Mouse (Mus musculus): ENCODE data around the gene Ece1.
A peak's percentile ranks its signal among the peaks of the same experiment; 100 is the strongest.
"Not testable (repeated sequence)": the region's sequence is repeated elsewhere in the genome, so short reads cannot be mapped to it uniquely, and the experiment has no call there.

Gene Ece1

DNA sequence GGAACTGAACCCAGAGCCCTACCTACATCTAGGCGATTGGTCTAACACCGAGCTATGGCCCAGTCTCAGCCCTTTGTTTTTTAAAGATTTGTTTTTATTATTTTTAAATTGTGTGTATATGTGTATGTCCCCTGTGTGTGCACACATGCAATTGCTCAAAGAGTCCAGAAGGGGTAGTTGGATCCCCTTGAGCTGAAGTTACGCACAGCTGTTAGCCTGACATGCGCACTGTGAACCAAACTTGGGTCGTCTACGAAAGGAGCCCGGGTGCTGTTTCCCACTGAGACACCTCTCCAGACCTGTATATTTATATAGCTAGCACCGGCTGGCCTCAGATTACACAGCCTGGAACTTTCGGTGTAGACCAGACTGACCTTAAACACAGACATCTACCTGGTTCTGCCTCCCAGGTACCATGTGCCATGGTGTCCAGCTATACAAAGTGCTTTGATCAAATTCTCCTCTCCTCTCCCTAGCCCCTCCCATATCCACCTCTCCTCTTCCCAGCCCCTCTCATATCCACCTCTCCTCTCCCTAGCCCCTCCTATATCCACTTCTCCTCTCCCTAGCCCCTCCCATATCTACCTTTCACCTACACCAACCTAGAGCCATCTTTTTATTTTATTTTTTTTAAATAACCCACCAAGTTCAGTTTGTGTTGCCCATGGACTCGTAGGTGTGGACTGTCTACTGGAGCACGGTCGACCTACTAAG, 79.3 kb downstream of the Ece1 start:
- no peak for DNase-seq (ENCODE audit: extremely low read depth, low read depth)

DNA sequence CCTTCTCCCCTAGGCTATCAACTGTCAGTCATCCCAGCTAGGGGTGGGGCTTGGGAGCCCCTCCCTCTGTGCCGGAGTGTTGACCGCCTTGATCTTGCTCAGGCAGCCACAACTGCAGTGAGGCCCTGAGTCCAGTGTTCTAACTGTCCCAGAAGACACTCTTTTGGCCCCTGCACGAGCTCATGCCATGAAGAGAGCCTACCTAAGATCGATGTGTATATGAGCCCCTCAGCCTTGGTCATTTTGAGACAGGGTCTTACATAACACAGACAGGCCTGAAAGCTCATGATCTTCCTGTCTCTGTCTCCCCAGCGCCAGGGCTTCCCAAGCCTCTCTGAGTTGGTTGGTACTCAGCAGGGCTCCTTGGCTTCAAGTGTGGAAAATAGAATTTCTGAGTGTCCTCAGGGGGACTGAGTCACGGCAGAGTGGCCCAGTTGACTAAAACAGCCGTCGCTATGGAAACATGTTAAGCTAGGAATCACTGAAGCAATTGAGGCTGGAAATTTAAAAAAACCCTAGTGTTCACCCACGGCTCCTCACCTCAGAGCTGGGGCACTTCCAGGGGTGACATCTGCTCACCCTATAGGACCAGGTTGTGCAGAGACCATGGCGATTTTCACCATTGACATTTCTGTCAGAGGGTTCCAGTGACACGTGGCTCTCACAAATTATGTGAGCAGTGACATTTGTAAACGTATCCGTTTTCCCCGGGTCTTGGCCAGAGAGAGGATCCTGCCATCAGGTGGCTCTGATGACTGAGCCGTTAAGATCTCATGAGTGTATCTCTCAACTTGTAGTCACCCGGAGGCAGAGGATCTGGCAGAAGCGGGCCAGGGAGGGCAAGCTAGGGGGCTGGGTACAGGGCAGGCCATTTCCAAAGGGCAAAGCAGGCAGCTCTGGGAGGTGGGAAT, 80.1 kb downstream of the Ece1 start:
- DNase-seq (ENCODE audit: extremely low read depth, low read depth) = no peak

DNA sequence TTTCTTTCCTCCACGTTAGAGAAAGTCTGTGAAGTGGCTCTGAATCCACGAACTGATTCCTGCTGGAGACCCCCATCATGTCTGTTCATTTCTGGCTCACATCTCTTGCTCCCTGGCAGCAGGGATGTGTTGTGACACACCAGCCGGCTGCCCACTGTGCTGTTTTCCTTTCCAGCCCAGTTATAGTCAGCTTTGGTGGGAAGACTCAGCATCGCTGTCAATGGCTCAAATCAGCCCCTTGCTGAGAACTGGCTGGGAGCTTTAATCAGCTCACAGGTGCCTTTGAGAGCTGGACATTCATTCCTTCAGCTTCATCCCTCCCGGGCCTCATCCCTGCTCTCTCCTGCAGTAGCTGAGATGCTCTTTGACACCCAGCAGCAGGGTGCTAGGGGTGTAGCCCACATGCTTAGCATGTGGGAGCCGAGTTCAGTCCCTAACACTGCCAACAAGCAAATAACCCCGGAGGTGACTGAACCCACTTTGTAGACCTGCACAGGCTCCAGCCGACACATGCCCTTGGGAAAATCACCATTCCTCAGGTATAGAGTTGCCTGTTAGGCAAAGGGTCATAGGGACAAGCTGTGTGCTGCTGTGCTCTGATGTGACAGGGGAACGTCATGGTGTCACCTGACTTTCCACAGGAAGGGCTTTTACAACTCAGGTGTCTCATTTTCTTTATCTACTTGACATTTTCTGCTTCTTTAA, 80.9 kb downstream of the Ece1 start:
- DNase-seq (ENCODE audit: extremely low read depth, low read depth) = no peak

DNA sequence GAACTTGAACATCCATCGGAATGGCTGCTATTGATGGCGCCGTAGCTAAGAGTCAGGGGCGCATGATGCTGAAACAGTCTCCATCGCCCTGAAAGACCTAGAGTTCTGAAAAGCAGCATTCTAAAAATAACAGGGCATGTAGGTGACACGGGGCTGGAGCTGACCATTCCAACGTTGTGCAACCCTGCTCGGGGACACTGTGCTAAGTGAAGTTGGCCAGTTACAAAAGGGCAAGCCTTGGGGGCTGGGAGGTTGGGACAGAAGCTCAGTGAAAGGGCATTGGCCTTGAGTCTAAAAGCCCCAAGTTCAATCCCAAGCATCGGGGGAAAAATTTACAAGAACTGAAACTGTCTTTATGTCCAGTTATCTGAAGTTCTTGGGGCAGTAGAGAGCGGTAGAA, 81.5 kb downstream of the Ece1 start:
- DNase-seq (ENCODE audit: extremely low read depth, low read depth) = no peak

DNA sequence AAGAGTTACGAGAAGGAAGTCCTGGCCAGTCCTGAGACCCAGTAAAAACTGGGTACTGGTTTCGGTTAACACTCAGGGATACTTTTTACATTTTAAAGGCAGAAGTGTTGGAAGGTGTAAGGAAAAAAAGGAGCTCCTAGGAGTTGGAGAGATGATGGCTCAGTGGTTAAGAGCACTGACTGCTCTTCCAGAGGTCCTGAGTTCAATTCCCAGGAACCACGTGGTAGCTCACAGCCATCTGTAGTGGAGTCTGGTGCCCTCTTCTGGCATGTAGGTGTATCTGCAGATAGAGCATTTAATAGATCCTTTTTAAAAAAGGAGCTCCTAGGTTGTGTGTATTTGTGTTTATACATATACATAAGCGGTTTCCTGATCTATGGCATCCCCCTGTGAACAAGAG, 83.3 kb downstream of the Ece1 start:
- no peak for DNase-seq (ENCODE audit: extremely low read depth, low read depth)

DNA sequence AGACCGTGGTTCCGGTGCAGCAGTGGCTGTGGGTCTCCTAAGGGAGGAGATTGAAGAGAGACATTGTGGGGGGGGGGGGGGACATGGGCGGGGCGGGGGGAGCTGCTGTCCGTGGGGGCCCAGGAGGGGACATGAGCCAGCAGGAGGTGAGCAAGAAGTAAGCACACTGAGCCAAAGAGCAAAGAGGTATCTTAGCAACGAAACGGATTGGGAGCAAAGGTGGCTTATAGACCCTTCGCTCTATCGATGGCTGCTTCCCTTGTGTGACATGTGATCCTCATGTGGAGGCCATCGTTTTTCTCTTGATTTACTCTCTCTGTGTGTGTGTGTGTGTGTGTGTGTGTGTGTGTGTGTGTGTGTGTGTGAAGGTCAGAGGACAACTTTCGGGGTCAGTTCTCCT, 84.4 kb downstream of the Ece1 start:
- no peak for DNase-seq (ENCODE audit: extremely low read depth, low read depth)

DNA sequence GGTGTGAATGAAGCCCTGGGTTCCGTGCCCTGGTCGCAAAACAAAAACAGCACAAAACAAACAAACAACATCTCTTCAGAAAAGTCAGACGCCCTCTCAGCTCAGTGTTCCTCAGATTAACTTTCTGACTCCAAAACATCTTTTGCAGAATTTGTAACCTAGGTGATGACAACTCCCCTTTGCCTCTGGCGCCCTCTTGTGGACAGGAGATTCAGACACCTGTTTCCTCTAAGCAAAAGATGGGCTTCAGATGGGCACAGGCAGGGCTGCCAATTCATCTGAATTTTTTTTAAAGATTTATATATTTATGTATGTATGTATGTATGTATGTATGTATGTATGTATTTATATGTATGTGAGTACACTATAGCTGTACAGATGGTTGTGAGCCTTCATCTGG, 90.8 kb downstream of the Ece1 start:
- DNase-seq (ENCODE audit: extremely low read depth, low read depth) = peak; percentile 42

DNA sequence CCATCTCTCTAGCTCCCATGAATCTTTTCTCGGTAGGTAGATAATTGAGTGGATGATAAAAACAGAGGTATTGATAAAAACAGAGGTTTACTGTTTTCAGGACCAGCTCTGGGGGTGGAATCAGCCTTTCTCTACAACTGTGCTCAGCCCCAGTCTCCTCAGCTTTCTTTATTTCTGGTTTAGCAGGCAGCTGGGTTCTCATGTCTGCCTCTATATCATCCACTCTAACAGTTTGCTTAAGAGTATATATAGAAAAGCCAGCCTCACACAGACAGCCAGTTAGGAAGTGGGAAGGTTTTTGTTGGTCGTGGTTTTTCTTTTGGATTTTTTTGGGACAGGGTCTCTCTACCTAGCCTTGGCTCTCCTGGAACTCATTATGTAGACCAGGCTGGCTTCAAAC, 92.1 kb downstream of the Ece1 start:
- DNase-seq (ENCODE audit: extremely low read depth, low read depth) = no peak

DNA sequence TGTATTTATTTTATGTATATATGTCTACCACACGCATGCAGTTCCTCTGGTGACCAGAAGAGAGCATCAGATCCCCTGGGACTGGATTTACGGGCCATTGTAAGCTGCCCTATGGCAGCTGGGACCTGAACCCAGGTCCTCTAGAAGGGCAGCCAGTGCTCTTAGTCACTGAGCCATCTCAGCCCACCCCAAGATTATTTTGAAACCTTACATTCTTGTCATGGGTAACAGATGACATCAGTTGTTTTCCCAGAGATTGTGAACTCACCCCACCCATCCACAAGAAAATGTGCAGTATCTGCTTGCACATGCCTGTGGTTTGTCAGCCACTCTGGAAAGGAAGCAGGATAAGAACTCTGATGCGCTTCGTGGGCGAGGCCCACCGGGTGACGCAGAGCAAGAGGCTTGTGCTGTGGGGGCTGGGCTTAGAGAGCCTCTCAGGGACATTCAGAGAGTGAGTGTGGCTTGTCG, 92.9 kb downstream of the Ece1 start:
- peak; percentile 85 for DNase-seq (ENCODE audit: extremely low read depth, low read depth)

DNA sequence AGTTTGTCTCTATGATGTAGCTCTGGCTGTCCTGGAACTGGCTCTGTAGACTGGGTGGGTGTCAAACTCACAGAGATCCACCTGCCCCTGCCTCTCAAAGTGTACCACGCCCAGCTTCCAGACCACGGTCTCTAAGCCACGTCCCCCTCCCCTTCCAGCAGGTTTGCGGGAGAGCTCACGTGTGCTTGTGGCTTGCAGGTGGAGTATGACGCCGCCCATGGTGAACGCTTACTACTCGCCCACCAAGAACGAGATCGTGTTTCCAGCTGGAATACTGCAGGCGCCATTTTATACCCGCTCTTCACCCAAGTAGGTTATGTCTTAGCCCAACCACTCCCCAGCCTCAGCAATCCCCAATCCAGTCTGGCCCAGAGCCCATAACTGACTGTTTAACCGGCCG, 94.2 kb downstream of the Ece1 start:
- no peak for DNase-seq (ENCODE audit: extremely low read depth, low read depth)

DNA sequence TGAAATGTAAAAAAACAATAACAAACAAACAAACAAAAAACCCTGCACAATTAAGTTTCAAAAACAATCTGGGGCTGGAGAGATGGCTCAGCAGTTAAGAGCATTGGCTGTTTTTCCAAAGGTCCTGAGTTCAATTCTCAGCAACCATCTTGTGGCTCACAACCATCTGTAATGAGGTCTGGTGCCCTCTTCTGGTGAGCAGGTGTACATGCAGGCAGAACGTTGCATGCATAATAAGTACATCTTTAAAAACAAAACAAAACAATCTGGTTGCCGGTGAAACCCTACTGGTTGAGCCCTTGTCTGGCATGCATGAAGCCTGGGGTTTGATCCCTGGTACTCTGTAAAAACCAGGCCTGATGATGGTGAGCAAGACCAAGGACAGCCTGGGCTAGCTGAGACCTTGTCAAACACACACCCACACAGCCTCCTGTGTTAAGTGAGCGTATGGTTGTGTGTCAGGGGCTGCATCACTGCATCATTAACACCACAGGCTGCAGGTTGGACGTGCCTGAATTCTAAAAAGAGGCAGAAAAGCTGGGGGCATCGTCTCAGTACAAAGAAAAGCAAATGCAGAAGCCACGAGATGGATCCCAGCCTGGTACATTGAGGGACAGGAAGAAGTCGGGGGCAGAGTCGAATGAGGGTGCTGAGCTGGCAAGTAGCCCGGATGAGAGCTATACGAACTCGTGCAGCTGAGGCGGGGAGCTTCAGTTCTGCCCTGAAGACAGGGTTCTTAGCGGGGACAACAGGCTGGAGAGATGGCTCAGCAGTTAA, 98.0 kb downstream of the Ece1 start:
- peak; percentile 66 for DNase-seq (ENCODE audit: extremely low read depth, low read depth)

DNA sequence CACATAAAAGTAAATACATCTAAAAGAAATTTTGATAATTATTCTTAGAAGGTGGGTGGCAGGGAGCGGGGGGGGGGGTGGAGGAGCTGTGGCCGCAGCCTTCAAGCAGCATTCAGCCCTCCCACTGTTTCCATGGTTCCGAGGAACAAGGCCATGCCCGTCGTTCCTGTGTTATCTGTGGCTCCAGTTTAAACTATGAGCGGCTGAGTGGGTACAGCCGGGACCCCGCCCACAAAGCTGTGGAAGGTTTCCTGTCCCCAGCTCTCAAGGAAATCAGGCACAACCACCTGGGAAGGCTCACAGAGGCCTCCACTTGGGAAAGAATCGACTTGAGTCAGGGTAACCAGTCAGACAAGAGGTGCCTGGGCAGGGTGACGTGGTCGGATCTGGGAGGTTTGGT, 98.7 kb downstream of the Ece1 start:
- peak; percentile 80 for DNase-seq (ENCODE audit: extremely low read depth, low read depth)

DNA sequence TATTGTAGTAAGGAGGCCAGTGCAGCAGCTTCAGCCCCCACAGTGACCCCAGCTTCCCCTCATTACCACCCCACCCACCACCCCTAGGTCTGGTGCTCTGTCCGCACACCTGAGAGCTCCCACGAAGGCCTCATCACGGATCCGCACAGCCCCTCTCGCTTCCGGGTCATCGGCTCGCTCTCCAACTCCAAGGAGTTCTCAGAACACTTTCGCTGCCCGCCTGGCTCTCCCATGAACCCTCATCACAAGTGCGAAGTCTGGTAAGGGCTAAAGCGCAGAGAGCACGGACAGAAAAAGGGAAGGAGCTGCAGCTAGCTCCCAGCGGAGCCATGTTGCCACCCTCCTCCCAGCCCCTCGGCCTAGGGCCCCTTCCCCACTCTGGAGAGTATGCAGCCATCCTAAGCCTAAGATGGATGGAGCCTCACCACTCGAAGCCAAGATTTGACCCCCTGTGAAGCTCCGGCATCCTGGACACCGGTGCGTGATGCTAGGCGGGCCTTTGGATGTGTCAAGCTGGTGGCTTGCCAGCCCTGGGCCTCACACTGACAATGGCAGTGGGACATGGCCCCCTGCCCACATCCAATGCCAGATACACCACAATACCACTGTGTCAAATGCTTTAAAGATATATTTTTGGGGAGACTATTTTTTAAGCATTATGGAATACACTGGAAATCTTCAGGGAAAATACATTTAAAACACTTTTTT, 100.8 kb downstream of the Ece1 start:
- no peak for DNase-seq (ENCODE audit: extremely low read depth, low read depth)

DNA sequence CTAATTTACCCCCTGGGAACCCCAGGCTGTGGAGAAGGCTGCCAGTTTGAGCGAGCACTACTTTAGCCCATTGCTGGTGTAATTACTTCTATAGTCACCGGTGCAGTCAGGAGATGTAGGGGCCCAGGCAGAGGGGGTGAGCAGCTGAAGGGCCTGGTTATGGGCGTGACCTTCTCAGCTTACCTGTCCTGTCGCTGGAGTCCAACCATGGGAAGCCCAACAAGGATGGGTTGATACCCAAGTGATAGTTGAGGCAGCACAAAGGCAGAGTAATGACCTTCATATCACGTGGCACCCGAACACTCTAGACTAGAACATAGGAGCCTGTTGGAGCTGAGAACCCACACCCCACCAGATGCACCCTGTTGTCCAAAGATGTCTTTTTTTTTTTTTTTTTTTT, 101.4 kb downstream of the Ece1 start:
- no peak for DNase-seq (ENCODE audit: extremely low read depth, low read depth)

DNA sequence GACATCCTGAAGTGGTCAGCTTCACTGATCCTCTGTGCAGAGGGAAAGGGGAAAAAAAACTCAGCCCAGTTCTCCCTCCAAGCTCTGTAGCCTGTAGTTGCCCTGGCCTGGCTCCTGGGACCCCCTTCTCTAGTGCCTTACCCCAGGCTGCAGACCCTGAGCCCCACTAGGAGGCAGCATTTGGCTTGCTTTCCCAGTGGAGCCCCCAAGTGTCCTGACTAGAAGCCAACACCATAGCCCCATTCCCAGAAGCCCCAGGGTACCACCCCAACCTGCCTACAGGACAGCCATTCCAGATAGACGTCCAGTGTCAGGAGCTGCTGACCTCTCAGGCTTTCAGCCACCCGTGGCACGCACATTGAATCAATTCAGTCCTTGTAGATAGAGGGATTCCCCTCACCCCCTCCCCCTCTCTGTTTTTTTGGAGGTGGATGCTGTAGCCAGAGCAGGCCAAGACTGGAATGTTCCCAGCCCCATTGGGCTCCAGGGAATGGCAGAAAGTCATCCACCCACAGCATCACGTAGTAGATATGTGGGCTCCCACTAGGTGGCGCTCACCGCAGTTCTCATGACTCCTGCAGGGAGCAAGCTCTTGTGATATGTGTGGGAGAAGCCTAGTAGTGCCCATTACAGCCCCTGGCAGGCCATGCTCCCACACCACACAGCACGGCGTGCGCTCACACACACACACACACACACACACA, 102.0 kb downstream of the Ece1 start:
- DNase-seq (ENCODE audit: extremely low read depth, low read depth) = peak; percentile 40

DNA sequence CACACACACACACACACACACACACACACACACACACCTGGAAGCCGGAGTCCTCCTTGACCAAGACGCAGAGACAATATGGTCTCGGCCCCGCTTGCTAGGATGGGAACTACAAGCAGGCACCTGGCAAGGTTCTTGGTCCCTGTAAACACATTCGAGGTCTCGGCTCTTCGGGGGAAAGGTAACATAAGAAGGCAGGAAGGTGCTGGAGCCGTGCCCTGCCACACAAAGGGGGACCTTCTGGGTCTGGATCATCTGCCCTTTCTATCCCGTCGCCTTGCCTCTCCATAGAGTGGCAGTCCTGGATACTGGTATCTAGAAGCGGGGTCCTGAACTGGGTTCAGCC, 102.5 kb downstream of the Ece1 start:
- no peak for DNase-seq (ENCODE audit: extremely low read depth, low read depth)

DNA sequence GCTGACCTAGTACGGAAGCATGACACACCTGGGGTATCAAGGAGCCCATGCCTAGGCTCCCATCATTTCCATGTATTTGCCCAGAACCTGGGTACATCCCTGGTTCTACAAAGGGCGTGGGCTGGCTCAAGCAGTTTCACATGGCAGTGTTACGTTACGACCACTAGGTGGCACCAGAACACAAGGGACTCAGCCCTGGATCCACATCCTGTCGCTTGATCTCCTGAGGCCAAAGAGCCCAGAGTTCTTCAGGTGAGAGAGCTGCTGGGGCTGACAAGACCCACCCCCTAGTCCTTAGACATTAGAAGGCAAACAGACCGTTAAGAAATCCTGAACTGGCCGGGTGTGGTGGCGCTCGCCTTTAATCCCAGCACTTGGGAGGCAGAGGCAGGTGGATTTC, 106.2 kb downstream of the Ece1 start:
- peak; percentile 46 for DNase-seq (ENCODE audit: extremely low read depth, low read depth)

DNA sequence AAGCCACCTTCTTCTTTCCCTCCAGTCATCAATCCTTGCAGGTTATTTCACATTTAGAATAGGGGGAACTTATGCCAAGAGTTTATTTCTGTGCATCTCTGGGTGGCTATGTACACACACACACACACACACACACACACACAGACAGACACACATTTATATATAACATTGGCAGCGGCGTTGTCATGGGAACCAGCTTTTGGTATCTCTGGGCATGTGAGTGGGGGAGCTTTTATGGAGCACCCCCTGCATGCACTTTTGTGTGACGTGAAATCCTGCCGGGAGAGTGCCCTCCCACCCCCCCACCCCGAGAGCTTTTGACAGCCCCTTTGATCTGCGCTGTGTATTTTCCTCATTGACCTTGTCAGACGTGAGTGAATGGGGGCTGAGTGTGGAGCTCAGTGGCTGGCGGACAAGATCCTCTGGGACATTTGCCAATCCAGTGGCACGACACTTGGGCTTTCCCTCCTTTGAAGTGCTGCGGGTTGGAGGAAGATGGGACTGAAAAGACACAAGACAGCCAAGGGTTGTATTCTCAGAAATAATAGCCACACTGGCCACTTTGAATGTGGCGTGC, 108.7 kb downstream of the Ece1 start:
- DNase-seq (ENCODE audit: extremely low read depth, low read depth) = not testable (repeated sequence)

DNA sequence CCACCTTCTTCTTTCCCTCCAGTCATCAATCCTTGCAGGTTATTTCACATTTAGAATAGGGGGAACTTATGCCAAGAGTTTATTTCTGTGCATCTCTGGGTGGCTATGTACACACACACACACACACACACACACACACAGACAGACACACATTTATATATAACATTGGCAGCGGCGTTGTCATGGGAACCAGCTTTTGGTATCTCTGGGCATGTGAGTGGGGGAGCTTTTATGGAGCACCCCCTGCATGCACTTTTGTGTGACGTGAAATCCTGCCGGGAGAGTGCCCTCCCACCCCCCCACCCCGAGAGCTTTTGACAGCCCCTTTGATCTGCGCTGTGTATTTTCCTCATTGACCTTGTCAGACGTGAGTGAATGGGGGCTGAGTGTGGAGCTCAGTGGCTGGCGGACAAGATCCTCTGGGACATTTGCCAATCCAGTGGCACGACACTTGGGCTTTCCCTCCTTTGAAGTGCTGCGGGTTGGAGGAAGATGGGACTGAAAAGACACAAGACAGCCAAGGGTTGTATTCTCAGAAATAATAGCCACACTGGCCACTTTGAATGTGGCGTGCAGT, 112.9 kb downstream of the Ece1 start:
- DNase-seq (ENCODE audit: extremely low read depth, low read depth) = not testable (repeated sequence)
